Mouse (Mus musculus): ENCODE data around the gene Chat. TPM values are rescaled to one million over a fixed set of nuclear protein-coding genes. Genes with fewer than 3 reads are reported as not detected.

The Chat gene
- total and polyA plus RNA-seq, 2 experiments from 2014 or later = 2.4 to 3.5 TPM

DNA sequence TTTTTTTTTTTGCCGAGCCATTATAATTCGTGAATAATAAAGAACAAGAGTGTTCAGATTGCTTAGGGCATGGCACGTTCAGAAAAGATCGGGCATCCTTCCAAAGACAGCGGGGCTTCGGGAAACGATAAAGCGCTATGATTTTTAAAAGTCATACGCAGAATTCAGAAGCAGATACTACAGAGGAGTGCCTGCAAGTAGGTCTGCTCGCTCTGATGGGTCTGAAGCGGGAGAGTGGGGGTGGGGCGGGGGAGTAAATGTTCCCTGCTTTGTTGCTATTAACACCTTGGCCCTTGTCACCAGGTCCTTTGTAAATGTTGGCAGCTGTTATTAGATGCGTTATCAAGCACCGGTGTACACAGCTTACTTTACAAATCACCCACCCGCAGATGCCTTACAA is 84.2 kb downstream of the Chat start:
- H3K9ac ChIP-seq (replicated peaks; ENCODE audit: low read length) = no peak overlapping the region
- no peaks in the 10 kb centered on the region for H3K9me3 ChIP-seq (ENCODE audit: low read length)
- no peak for TF ChIP-seq CTCF (IDR thresholded peaks at IDR 0.05; ENCODE audit: low read depth)
- peak; percentile 46 for DNase-seq (ENCODE audit: low spot score)
- no peak overlapping the region for H3K4me3 ChIP-seq (ENCODE audit: low read length)
- H3K4me2 ChIP-seq (ENCODE audit: low read depth, low read length) = peak overlapping the region; percentile 23; the same call in 1 of the 2 replicates
- H3K36me3 ChIP-seq (ENCODE audit: insufficient read depth, low read length) = no peaks in the 10 kb centered on the region
- peak; percentile 40; the same call in 1 of the 2 replicates for ATAC-seq
- H3K4me1 ChIP-seq (ENCODE audit: insufficient read depth, low read length) = 0 out of 2 replicates have a peak, but pooled peaks cover 6% of the 10 kb centered on the region
- no peak overlapping the region for H3K27ac ChIP-seq
- no peaks in the 10 kb centered on the region for H3K27me3 ChIP-seq (ENCODE audit: insufficient read depth, low read length)
- 27% methylated on average over 15 of the region's 15 CpGs for WGBS

DNA sequence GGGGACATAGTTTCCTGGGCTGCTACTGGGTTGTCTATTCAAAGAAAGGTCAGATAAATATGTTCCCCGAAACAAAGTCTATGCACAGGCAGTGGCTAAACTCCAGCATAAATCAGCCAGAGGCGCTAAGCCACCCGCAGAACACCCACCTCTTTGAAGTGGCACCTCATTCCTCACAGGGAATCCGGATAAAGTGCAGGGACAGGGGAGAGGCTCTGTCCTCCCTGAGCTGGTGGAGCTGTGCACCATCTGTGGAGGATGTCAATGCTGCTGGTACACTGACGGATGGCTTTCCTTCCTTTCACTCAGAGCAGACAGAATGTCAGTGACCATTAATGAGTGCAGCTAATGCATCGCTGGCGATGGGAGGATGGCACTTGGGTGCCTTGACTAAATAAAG is 84.7 kb downstream of the Chat start:
- no peak overlapping the region for H3K9ac ChIP-seq (replicated peaks; ENCODE audit: low read length)
- 0 out of 2 replicates have a peak, but pooled peaks cover 6% of the 10 kb centered on the region for H3K4me1 ChIP-seq (ENCODE audit: insufficient read depth, low read length)
- H3K9me3 ChIP-seq (ENCODE audit: low read length) = no peaks in the 10 kb centered on the region
- peak; percentile 43; the same call in 1 of the 2 replicates for ATAC-seq
- TF ChIP-seq CTCF (IDR thresholded peaks at IDR 0.05; ENCODE audit: low read depth) = no peak
- no peak overlapping the region for H3K4me3 ChIP-seq (ENCODE audit: low read length)
- H3K27me3 ChIP-seq (ENCODE audit: insufficient read depth, low read length) = no peaks in the 10 kb centered on the region
- H3K27ac ChIP-seq = no peak overlapping the region
- DNase-seq (ENCODE audit: low spot score) = no peak
- no peak overlapping the region for H3K4me2 ChIP-seq (ENCODE audit: low read depth, low read length)
- H3K36me3 ChIP-seq (ENCODE audit: insufficient read depth, low read length) = no peaks in the 10 kb centered on the region
- WGBS = 19% methylated on average over 7 of the region's 7 CpGs

DNA sequence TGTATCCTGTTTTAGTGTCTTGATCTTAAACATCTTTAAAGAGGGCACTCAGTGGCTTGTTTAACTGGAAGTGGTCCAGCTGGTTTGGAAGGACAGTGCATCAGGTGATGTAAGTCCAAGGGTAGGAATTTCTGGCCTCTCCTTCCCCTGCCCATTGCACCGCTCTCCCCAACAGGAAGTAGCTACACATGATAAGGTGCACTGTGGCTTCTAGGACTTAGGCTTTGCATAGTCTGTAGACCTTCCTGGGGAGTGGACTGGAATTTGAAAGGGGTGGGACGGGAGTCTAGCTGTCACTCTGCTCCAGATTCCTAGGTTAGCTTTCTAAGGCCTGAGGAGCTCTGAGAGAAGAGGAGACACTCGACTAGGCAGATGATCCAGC is 85.7 kb downstream of the Chat start:
- Histone ChIP-seq H3K9ac (replicated peaks; ENCODE audit: low read length) (no peak overlapping the region), H3K4me2 (ENCODE audit: low read depth, low read length) (no peak overlapping the region), H3K4me3 (ENCODE audit: low read length) (no peak overlapping the region), H3K4me1 (ENCODE audit: insufficient read depth, low read length) (0 out of 2 replicates have a peak, but pooled peaks cover 6% of the 10 kb centered on the region), H3K27me3 (ENCODE audit: insufficient read depth, low read length) (no peaks in the 10 kb centered on the region), H3K27ac (no peak overlapping the region), H3K36me3 (ENCODE audit: insufficient read depth, low read length) (no peaks in the 10 kb centered on the region), H3K9me3 (ENCODE audit: low read length) (no peaks in the 10 kb centered on the region)
- 57% methylated on average over 3 of the region's 3 CpGs for WGBS
- DNase-seq (ENCODE audit: low spot score) = no peak
- ATAC-seq = no peak
- TF ChIP-seq CTCF (IDR thresholded peaks at IDR 0.05; ENCODE audit: low read depth) = no peak

DNA sequence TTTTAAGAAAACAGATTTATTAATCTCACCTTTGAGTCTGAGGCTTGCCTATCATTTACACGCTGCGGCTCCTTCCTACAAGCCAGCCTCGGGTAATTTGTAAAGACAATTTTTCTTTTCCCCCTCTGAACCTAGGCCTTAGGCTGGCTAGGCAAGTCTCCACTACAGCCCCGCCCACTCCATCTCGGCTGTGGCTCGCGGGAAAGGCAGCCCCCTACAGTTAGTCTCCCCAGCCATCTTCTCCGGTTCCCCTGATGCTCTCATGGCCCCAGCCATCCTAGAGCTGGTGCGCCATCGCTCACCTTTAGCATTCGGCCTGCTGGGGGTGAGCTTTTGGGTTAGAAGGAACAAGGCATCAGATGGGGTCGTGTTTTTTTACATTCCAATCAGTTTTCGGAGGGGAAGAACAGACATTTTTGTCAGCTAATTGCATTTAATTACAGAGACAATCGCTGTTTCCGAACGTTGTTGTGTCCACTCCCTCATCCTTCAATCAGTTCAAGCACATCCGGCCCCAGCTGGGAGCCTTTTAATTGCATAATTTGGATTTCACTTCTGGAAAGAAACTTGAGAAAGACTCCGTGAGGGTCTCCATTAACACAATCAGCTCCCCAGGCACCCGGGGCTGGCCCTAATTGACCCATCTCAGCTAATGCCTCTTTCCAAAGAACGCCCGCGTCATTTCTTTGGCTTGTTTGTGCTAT is 86.2 kb downstream of the Chat start:
- Histone ChIP-seq H3K4me2 (ENCODE audit: low read depth, low read length) (peak overlapping the region; percentile 30; the same call in 1 of the 2 replicates), H3K4me3 (ENCODE audit: low read length) (no peak overlapping the region), H3K9me3 (ENCODE audit: low read length) (no peaks in the 10 kb centered on the region), H3K36me3 (ENCODE audit: insufficient read depth, low read length) (no peaks in the 10 kb centered on the region), H3K27me3 (ENCODE audit: insufficient read depth, low read length) (no peaks in the 10 kb centered on the region), H3K27ac (no peak overlapping the region), H3K9ac (replicated peaks; ENCODE audit: low read length) (no peak overlapping the region), H3K4me1 (ENCODE audit: insufficient read depth, low read length) (0 out of 2 replicates have a peak, but pooled peaks cover 6% of the 10 kb centered on the region)
- ATAC-seq (no peak), DNase-seq (ENCODE audit: low spot score) (no peak)
- WGBS = 15% methylated on average over 22 of the region's 22 CpGs
- no peak for TF ChIP-seq CTCF (IDR thresholded peaks at IDR 0.05; ENCODE audit: low read depth)

DNA sequence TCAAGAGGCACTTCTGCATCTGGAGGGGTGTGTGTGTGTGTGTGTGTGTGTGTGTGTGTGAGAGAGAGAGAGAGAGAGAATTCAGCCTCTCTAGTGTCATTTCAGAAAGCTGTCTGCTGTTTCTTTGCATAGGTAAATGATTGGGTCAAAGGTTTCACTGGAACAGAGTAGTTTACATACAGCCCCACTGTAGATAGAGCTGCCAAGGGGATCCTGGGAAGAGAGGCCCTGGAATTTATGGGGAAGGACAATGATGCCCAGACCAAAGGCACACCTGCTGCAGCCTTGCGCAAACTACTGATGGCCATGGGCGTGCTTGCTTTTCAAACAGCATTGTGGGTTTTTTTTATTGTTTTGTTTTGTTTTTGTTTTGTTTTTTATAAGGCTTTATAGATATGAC is 93.3 kb downstream of the Chat start:
- no peaks in the 10 kb centered on the region for H3K4me1 ChIP-seq (ENCODE audit: insufficient read depth, low read length)
- no peak overlapping the region for H3K9ac ChIP-seq (replicated peaks; ENCODE audit: low read length)
- no peak overlapping the region for H3K27ac ChIP-seq
- ATAC-seq = no peak
- no peaks in the 10 kb centered on the region for H3K27me3 ChIP-seq (ENCODE audit: insufficient read depth, low read length)
- DNase-seq (ENCODE audit: low spot score) = no peak
- no peak for TF ChIP-seq CTCF (IDR thresholded peaks at IDR 0.05; ENCODE audit: low read depth)
- H3K4me3 ChIP-seq (ENCODE audit: low read length) = no peak overlapping the region
- no peak overlapping the region for H3K4me2 ChIP-seq (ENCODE audit: low read depth, low read length)
- WGBS = 94% methylated on average over 2 of the region's 2 CpGs
- H3K36me3 ChIP-seq (ENCODE audit: insufficient read depth, low read length) = no peaks in the 10 kb centered on the region
- H3K9me3 ChIP-seq (ENCODE audit: low read length) = no peaks in the 10 kb centered on the region

DNA sequence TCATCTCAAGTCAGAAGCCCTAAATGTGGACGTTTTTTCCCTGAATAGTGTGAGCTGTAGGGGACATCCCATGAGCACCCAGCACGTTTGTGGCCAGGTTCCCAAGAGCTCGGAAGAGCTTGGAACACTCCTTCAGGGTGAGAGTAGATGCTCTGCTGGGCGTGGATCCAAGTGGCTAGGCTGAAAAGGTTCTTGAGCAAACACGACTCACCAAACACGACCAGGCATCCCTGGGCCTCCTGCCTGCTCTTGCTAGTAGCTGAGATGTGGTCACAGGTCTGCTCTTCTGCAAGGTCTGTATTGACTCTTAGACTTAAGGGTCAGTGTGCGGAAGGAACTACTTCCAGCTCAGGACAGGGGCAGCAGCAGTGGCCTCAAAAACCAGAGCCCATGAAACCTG is 96.0 kb downstream of the Chat start:
- 64% methylated on average over 7 of the region's 7 CpGs for WGBS
- no peak for TF ChIP-seq CTCF (IDR thresholded peaks at IDR 0.05; ENCODE audit: low read depth)

DNA sequence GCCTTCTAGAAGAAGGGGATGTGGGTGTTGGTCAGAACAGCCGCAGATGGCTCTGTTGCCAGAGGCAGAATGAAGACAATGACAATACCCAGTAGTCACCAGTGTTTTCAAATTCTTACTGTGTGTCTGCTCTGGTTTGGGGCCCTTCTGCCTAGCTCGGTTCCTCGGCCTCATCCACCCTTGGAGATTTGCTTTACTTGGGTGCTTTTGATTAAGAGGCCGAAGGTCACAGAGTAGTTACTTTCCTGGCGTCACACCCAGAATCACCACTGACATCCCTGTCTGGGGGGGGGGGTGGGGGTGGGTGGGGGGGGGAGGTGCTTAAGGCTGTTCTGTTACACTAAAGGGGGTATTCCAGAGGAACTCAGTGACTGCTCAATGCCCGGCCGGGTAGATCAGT is 101.4 kb downstream of the Chat start:
- H3K36me3 ChIP-seq (ENCODE audit: insufficient read depth, low read length) = no peaks in the 10 kb centered on the region
- WGBS = 69% methylated on average over 7 of the region's 7 CpGs
- ATAC-seq (no peak), DNase-seq (ENCODE audit: low spot score) (no peak)
- no peak overlapping the region for H3K27ac ChIP-seq
- no peaks in the 10 kb centered on the region for H3K9me3 ChIP-seq (ENCODE audit: low read length)
- no peaks in the 10 kb centered on the region for H3K4me1 ChIP-seq (ENCODE audit: insufficient read depth, low read length)
- H3K9ac ChIP-seq (replicated peaks; ENCODE audit: low read length) = no peak overlapping the region
- H3K27me3 ChIP-seq (ENCODE audit: insufficient read depth, low read length) = no peaks in the 10 kb centered on the region
- no peak overlapping the region for H3K4me3 ChIP-seq (ENCODE audit: low read length)
- no peak for TF ChIP-seq CTCF (IDR thresholded peaks at IDR 0.05; ENCODE audit: low read depth)
- no peak overlapping the region for H3K4me2 ChIP-seq (ENCODE audit: low read depth, low read length)

More for the DNA sequence above, 96.0 kb downstream of the Chat start:
- no peaks in the 10 kb centered on the region for H3K36me3 ChIP-seq (ENCODE audit: insufficient read depth, low read length)
- no peaks in the 10 kb centered on the region for H3K9me3 ChIP-seq (ENCODE audit: low read length)
- no peak overlapping the region for H3K27ac ChIP-seq
- no peaks in the 10 kb centered on the region for H3K27me3 ChIP-seq (ENCODE audit: insufficient read depth, low read length)
- H3K4me3 ChIP-seq (ENCODE audit: low read length) = no peak overlapping the region
- no peaks in the 10 kb centered on the region for H3K4me1 ChIP-seq (ENCODE audit: insufficient read depth, low read length)
- H3K9ac ChIP-seq (replicated peaks; ENCODE audit: low read length) = no peak overlapping the region
- DNase-seq (ENCODE audit: low spot score) (no peak), ATAC-seq (no peak)
- H3K4me2 ChIP-seq (ENCODE audit: low read depth, low read length) = no peak overlapping the region

Other genes with a start within 250 kb of the Chat start
- 33.5 and 34.0 TPM in 2 replicates for gene Ogdhl, start 144.0 kb downstream of the Chat start, total RNA-seq (2014; rRNA removed)
- gene Ogdhl, start 144.0 kb downstream of the Chat start, polyA plus RNA-seq (2015; fragmentation: Nextera tagmentation; extraction: Ambion mirVana) = 21.2 and 22.5 TPM in 2 replicates
- gene 1700024G13Rik, start 77.6 kb downstream of the Chat start, total RNA-seq (2014; rRNA removed) = not detected in 2 replicates
- 0.43 and 0.58 TPM in 2 replicates for gene 1700024G13Rik, start 77.6 kb downstream of the Chat start, polyA plus RNA-seq (2015; fragmentation: Nextera tagmentation; extraction: Ambion mirVana)
- 30.8 and 32.2 TPM in 2 replicates for gene Slc18a3, start 1.1 kb downstream of the Chat start, total RNA-seq (2014; rRNA removed)
- 22.3 and 23.8 TPM in 2 replicates for gene Slc18a3, start 1.1 kb downstream of the Chat start, polyA plus RNA-seq (2015; fragmentation: Nextera tagmentation; extraction: Ambion mirVana)
- gene Ercc6, start 47.5 kb upstream of the Chat start, total RNA-seq (2014; rRNA removed) = 10.3 and 12.2 TPM in 2 replicates
- gene Ercc6, start 47.5 kb upstream of the Chat start, polyA plus RNA-seq (2015; fragmentation: Nextera tagmentation; extraction: Ambion mirVana) = 18.3 and 18.8 TPM in 2 replicates
- 17.8 and 24.2 TPM in 2 replicates for gene Prrxl1, start 133.4 kb upstream of the Chat start, total RNA-seq (2014; rRNA removed)
- gene Prrxl1, start 133.4 kb upstream of the Chat start, polyA plus RNA-seq (2015; fragmentation: Nextera tagmentation; extraction: Ambion mirVana) = 24.1 and 28.0 TPM in 2 replicates
- gene 3425401B19Rik, start 219.3 kb upstream of the Chat start, total RNA-seq (2014; rRNA removed) = 0.21 TPM in 1 of 2 replicates, not detected in the other
- gene 3425401B19Rik, start 219.3 kb upstream of the Chat start, polyA plus RNA-seq (2015; fragmentation: Nextera tagmentation; extraction: Ambion mirVana) = 0.06 and 0.08 TPM in 2 replicates